Mouse (Mus musculus) liver, embryonic 14.5 days (tissue): ENCODE data around the gene Fgfr2.

Experiments used
- CTCF ChIP-seq: IDR thresholded peaks from 2 replicates; pipeline ENCODE4 v1.5.1; 2016; ENCODE audit warnings: antibody characterized with exemption, low read depth, control low read depth
- EP300 ChIP-seq: IDR thresholded peaks from 2 replicates; pipeline ENCODE4 v1.6.1; 2016; ENCODE audit warnings: antibody characterized with exemption, low read depth

GRCm38 (mm10) chr7:132060116-132060515 lies 1063.0 kb downstream of the Fgfr2 start:
- TF ChIP-seq CTCF (no peak), EP300 (no peak)
